Mouse (Mus musculus): ENCODE data around the gene Hibadh. TPM values are rescaled to one million over a fixed set of nuclear protein-coding genes. Genes with fewer than 3 reads are reported as not detected.
"Not testable (repeated sequence)": the region's sequence is repeated elsewhere in the genome, so short reads cannot be mapped to it uniquely, and the experiment has no call there.

Gene Hibadh
- 100 to 1,000 TPM; 100 to 122 TPM for total RNA-seq (2021)
- long read RNA-seq, experiment 1, transcript Hibadh-201 (8 exons, 1,825 nt) = major isoform, 103 of 120 reads
- long read RNA-seq, experiment 1, partial matches to known transcripts = 4 of 120 reads
- long read RNA-seq, experiment 1, other reads (novel, unspliced or antisense) = 13 of 120 reads
- long read RNA-seq, experiment 2, transcript Hibadh-201 (8 exons, 1,825 nt) = major isoform, 186 of 212 reads
- long read RNA-seq, experiment 2, partial matches to known transcripts = 8 of 212 reads
- long read RNA-seq, experiment 2, other reads (novel, unspliced or antisense) = 18 of 212 reads

GRCm38 (mm10) chr6:52640224-52640712 lies at the start of gene Hibadh:
Hibadh (minus strand) TSS chr6:52640389.
- DNase-seq = peak; percentile 97 to 99
- intact Hi-C loops (cut with DNase I) = loop anchor here (5.0 kb wide), 1 partner anchor 72 kb away; the partner anchor contains the start of gene Tax1bp1

- DNase-seq = no peak
- intact Hi-C loops (cut with DNase I) = no loop called here
These were observed 46.8 kb upstream of the Hibadh start for GRCm38 (mm10) chr6:52686901-52687500.

DNA sequence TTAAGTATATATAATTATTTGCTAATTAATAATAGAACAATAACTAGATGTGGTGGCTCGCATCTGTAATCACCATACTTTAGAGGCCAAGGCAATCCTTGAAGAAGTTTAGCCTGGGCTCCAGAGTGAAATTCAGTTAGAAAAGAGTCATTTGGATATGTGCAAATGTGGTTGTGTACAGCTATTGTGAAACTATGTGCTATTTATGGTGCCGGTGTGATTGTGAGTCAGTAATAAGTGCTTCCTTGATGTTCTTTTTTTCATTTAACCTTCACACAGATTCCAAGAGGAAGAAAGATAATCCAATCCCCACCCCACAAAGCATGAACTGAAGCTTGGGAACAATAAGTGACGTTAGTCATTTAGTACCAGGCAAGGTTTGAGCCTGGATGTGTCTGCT lies 42.4 kb upstream of the Hibadh start:
- no peak for DNase-seq
- intact Hi-C loops (cut with DNase I) = no loop called here

DNA sequence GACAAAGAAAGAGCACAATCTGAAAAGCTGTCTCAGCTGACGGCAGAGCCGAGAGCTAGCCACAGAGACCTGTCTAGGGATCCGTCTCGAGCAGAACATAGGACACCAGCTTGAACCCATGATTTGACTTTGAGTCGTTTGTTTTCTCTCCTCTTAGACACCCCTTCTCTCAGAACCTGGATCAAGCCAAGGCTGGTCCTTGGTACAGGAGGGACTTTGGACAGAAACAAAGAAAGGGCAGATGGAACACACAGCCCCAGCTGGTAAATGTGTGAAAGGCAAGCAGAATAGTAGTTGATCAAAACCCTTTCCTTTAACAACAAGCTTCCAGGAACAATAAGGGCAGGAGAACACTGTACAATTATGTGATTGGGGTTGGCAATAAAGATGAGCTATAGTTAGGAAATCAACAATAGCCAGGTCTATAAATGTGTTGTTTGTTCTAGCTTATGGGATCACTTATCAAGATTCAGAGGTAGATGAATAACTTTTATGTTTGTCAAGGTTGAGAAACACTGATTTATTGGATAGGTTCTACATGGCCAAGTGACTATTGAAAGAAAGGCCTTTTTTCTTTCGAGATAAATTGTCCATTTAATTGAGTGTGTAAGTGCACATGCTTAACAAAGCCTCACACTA lies 41.8 kb upstream of the Hibadh start:
- intact Hi-C loops (cut with DNase I) = no loop called here
- no peak for DNase-seq

DNA sequence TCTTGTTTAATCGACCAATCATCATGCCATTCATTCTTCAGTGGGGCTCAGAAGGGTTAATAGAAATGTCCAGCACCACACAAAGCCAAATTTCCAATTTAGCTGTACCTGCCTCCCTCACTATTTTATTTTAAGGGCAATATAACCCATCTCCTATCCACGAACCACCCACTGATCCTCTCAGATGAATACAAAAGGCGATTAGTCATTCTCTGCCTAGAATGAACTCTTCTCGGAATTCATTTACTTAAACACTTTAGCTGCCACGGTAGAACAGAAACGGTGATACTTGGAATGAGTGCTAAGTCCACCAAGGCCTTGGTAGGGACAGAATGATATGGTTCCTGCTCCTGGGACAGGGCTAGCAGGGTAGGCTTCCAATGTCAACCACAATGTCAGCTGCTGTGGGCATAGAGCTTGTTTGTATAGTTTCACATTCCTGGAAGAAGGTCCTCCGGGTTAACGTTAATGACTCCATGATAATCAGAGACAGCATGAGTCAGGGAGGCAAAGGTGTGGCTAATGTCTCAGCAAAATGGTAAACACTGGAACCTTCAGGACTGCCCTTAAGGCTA lies 40.4 kb upstream of the Hibadh start:
- no peak for DNase-seq
- intact Hi-C loops (cut with DNase I) = no loop called here

DNA sequence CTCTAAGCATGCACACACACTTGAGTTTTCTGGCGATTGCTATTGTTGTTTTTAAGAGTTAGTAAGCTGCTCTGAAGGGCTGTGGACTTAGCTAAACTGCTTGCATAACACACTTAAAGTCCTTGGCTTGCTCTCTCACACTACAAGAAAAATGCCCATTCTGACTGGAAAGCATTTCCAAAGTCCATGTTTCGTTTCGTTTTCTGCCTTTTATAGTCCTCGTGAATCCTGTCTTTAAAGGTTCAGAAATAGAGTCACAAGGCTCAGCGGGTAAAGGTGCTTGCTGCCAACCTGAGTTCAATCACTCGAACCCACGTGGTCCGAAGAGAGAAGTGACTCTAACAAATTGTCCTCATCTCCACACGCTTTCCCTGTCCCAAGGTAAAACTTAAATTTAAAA lies 39.4 kb upstream of the Hibadh start:
- no peak for DNase-seq
- intact Hi-C loops (cut with DNase I) = no loop called here

GRCm38 (mm10) chr6:52677534-52677933 lies 37.3 kb upstream of the Hibadh start:
- DNase-seq; intact Hi-C loops (cut with DNase I): not testable (repeated sequence)

- intact Hi-C loops (cut with DNase I) = no loop called here
- DNase-seq = peak in 1 of 2 experiments; percentile 25
These were observed 35.2 kb upstream of the Hibadh start for GRCm38 (mm10) chr6:52675222-52675921.

DNA sequence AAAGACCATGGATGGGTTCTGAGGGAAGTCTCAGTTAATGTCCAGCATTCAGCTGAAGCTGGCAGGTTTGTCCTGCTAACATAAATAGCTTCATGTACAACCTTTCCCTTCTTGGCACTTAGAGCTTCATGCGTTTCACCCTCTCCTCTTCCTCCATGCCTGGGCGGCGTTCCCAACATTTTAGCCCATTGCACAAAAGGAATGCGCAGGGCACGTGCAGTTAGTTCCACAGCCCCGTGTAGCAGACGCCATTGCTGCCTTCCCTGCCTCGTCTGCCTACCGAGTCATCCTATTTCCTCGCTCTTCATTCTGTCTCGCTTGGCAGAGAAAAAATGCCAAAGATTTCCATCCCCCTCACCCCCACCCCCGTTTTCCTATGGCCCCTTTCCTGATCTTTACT lies 34.4 kb upstream of the Hibadh start:
- intact Hi-C loops (cut with DNase I) = no loop called here

GRCm38 (mm10) chr6:52673706-52674105 lies 33.5 kb upstream of the Hibadh start:
- DNase-seq = no peak
- intact Hi-C loops (cut with DNase I) = no loop called here

More for the DNA sequence above, 34.4 kb upstream of the Hibadh start:
- DNase-seq = no peak

GRCm38 (mm10) chr6:52672539-52672938 lies 32.4 kb upstream of the Hibadh start:
- intact Hi-C loops (cut with DNase I) = no loop called here
- DNase-seq = no peak

- no peak for DNase-seq
- intact Hi-C loops (cut with DNase I) = no loop called here
These were observed 31.6 kb upstream of the Hibadh start for GRCm38 (mm10) chr6:52671791-52672190.

- DNase-seq; intact Hi-C loops (cut with DNase I): not testable (repeated sequence)
These were observed 29.7 kb upstream of the Hibadh start for GRCm38 (mm10) chr6:52669878-52670277.

GRCm38 (mm10) chr6:52667641-52668040 lies 27.5 kb upstream of the Hibadh start:
- intact Hi-C loops (cut with DNase I) = no loop called here
- DNase-seq = no peak

GRCm38 (mm10) chr6:52663021-52663420 lies 22.8 kb upstream of the Hibadh start:
- no peak for DNase-seq
- intact Hi-C loops (cut with DNase I) = loop anchor here (5.0 kb wide), 3 partner anchors 59 to 254 kb away; no protein-coding TSS in a partner anchor

DNA sequence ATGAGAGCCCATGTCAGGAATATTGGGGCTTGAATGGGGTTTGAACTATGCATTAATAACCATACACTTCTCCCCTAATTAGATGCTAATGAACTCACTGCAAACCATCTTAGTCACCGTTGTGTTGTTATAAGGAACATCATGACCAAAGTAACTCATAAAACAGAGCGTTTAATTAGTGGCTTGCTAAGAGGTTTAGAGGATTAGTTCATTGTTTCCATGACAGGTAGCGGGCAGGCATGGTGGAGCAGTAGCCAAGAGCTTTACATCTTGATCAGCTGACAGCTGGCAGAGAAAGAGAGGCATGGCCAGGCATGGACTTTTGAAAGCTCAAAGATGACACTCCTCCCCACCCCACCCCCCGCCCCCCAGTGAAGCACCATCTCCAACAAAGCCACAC lies 15.1 kb upstream of the Hibadh start:
- intact Hi-C loops (cut with DNase I) = no loop called here

GRCm38 (mm10) chr6:52648806-52649205 lies 8.6 kb upstream of the Hibadh start:
- DNase-seq = no peak
- intact Hi-C loops (cut with DNase I) = no loop called here

More for the DNA sequence above, 15.1 kb upstream of the Hibadh start:
- DNase-seq = no peak

DNA sequence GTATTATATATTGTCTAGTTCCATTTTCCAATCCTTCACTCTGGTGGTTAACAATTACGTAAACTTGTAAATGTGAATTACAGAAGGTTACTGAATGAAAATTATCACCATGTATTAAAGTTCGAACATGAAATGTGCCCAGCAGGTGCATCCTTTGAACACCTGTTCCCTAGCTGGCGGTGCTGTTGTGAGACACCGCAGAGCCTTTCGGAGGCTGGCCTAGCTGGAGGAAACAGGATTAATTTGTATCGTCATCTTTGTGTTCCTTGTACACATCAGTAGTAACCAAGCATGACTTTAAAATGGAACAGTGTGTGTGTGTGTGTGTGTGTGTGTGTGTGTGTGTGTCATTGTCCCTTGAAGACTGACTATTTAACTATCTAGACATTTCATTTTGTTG lies 7.8 kb upstream of the Hibadh start:
- intact Hi-C loops (cut with DNase I) = no loop called here

GRCm38 (mm10) chr6:52645926-52646325 lies 5.7 kb upstream of the Hibadh start:
- no peak for DNase-seq
- intact Hi-C loops (cut with DNase I) = no loop called here

More for the DNA sequence above, 7.8 kb upstream of the Hibadh start:
- DNase-seq = no peak

DNA sequence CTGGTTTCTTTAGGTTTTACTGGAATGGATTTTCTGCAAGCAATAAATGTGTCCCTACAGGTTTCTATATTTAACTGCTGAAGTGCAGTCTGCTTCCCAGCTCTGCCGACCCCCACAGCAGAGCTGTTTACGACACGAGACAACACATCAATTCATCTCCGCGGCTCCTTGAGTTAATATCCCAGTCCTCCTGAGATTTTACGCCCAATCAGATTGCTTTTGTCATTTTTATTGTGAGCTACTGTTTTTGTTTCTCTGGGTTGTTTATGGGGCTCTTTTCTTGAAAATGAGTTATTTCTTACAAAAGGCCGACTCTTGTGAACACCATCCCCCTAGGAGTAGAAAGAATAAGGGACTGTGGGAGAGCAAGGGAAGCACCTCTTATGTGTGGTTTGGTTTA lies 2.0 kb upstream of the Hibadh start:
- intact Hi-C loops (cut with DNase I) = loop anchor here (5.0 kb wide), 1 partner anchor 70 kb away; the partner anchor contains the start of gene Tax1bp1
- no peak for DNase-seq

Measured in gastrocnemius, postnatal 36 days (tissue).